Mouse (Mus musculus): ENCODE measurements around the gene Dmwd.
"Not testable (repeated sequence)": the region's sequence is repeated elsewhere in the genome, so short reads cannot be mapped to it uniquely, and the experiment has no call there.

Dmwd gene

DNA sequence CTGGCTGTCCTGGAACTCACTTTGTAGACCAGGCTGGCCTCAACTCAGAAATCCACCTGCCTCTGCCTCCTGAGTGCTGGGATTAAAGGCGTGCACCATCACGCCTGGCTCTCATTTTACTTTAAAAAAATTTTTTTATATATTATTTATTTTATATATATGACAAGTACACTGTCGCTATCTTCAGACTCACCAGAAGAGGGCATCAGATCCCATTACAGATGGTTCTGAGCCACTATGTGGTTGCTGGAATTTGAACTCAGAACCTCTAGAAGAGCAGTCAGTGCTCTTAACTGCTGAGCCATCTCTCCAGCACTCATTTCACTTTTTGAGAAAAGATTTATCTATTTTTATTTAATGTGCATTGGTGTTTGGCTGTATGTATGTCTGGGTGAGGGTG is 5.0 kb upstream of the Dmwd start:
- not testable (repeated sequence) for DNase-seq (ENCODE audit: low read depth in 2 of 2, low spot score in 2 of 2)

- DNase-seq (ENCODE audit: low read depth in 2 of 2, low spot score in 2 of 2): peak in 1 of 2 experiments; percentile 40
Measured at GRCm38 (mm10) chr7:19073504-19073903, 2.5 kb upstream of the Dmwd start.

DNA sequence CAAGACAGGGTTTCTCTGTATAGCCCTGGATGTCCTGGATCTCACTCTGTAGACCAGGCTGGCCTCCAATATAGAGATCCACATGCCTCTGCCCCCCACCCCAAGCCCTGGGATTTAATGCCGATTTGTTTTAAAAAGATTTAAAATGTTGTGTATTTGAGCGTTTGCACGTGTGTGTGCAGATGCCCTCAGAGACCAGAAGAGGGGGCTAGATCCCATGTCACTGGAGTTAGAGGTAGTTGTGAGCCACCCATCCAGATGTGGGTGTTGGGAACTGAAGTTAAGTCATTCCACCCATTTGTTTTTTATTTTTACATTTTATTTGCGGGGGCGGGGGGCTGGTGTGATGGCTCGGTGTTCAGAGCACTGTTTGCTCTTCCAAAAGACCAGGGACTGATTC is 1.5 kb upstream of the Dmwd start:
- no peak for DNase-seq (ENCODE audit: low read depth in 2 of 2, low spot score in 2 of 2)

GRCm38 (mm10) chr7:19075231-19075630 is 796 bp upstream of the Dmwd start:
- no peak for DNase-seq (ENCODE audit: low read depth in 2 of 2, low spot score in 2 of 2)

- DNase-seq (ENCODE audit: low read depth in 2 of 2, low spot score in 2 of 2): no peak
Measured at GRCm38 (mm10) chr7:19076586-19076991, 562 bp downstream of the Dmwd start.

- DNase-seq (ENCODE audit: low read depth in 2 of 2, low spot score in 2 of 2): peak; percentile 46 to 65
Measured at GRCm38 (mm10) chr7:19077761-19078160, 1.7 kb downstream of the Dmwd start.

DNA sequence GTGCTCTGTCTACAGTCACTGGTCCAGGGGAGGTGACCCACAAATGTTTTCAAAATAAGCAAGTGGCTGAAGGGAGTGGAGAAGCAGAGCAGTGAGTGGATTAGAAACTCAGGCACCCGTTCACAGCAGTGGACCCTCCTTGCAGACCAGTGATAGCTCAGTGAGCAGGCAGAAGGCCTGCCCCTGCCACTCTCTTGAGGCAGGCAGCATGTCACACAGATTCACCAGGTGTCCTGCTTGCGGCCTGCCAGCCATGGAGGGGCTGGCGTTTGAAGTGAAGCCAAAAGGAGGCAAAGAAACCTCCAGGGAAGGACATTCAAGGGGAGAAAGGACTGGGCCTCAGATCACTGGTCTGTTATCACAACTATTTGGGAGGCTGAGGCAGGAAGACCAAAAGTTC is 2.7 kb downstream of the Dmwd start:
- DNase-seq (ENCODE audit: low read depth in 2 of 2, low spot score in 2 of 2): no peak

DNA sequence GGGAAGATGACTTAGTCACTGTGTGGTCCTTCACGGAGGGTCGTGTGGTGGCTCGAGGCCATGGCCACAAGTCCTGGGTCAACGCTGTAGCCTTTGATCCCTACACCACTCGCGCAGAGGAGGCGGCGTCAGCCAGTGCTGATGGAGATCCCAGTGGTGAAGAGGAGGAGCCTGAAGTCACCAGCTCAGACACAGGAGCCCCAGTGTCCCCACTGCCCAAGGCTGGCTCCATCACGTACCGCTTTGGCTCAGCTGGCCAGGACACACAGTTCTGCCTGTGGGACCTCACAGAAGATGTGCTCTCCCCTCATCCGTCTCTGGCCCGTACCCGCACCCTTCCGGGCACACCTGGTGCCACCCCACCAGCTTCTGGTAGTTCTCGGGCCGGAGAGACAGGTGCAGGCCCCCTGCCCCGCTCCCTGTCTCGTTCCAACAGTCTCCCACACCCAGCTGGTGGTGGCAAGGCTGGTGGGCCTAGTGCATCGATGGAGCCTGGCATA is 4.5 kb downstream of the Dmwd start:
- DNase-seq (ENCODE audit: low read depth in 2 of 2, low spot score in 2 of 2): no peak

DNA sequence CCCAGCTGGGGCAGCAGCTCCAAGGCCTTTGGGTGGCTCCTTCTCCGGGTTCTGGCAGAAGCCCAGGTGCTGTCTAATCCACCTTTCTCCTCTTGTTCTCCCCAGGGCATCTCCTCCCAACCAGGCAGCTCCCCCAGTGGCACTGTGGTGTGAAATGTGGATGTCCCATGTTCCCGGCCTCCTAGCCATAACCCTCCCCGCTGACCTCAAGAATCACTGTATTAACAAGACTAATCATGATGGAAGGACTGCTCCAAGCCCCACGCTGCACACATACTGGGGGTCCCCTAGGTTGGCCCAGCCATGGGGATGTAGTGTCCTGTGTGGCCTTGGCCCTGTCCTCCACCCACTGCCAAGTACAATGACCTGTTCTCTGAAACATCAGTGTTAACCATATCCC is 6.1 kb downstream of the Dmwd start:
- DNase-seq (ENCODE audit: low read depth in 2 of 2, low spot score in 2 of 2): no peak

- no peak for DNase-seq (ENCODE audit: low read depth in 2 of 2, low spot score in 2 of 2)
Measured at GRCm38 (mm10) chr7:19083096-19083495, 7.1 kb downstream of the Dmwd start.

GRCm38 (mm10) chr7:19083701-19084100 is 7.7 kb downstream of the Dmwd start, which contains the start of gene Dmpk:
Gene Dmpk, plus strand, starts transcription at chr7:19083849.
- DNase-seq (ENCODE audit: low read depth in 2 of 2, low spot score in 2 of 2): no peak

- no peak for DNase-seq (ENCODE audit: low read depth in 2 of 2, low spot score in 2 of 2)
Measured at GRCm38 (mm10) chr7:19084277-19084771, 8.3 kb downstream of the Dmwd start.

DNA sequence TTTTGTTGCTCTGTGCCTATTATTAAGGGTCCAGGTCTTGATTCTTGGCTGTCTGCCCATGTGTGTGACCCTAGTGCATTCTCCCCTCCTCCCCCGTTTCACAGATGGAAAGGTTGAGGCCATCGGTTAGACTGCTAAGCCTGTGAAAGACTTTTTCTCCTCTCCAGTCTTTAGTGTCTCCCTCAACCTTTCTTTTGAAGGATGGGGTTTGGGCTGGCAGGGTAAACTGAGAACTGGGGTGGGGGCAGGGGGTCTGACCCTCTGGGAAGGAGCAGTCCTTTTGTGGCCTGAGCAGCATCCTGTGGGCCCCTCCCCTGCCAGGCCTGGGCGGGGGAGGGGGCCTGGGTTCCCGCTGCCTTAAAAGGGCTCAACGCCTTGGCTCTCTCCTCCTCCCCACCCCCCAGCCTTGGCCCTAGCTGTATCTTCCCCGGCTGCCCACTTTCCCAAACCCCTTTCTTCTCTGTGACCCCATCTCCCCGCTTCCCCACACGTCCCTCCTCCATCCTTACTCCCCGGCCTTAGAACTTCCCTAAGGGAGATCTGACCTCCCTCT is 9.0 kb downstream of the Dmwd start:
- DNase-seq (ENCODE audit: low read depth in 2 of 2, low spot score in 2 of 2): no peak

DNA sequence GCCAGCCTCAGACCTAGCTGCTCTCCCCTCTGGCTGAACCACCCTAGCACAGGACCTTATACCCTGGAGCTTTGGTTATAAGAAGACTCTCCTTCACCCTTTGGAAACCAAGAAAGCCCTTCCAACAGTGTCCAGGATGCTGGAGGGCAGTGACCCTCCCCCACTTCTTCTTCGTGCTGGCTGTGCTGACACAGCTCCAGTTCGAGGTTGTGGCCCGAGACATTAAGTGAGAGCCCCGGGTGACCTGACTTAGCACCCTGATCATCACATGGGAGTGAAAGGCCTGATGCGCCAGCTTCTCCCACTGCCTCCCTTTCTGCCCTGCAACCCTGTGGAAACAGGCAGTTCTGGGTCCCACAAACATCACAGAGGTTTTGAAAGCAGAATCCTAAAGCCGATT is 9.5 kb downstream of the Dmwd start:
- no peak for DNase-seq (ENCODE audit: low read depth in 2 of 2, low spot score in 2 of 2)

- DNase-seq (ENCODE audit: low read depth in 2 of 2, low spot score in 2 of 2): no peak
Measured at GRCm38 (mm10) chr7:19086042-19086441, 10.0 kb downstream of the Dmwd start.

GRCm38 (mm10) chr7:19086760-19087159 is 10.7 kb downstream of the Dmwd start:
- no peak for DNase-seq (ENCODE audit: low read depth in 2 of 2, low spot score in 2 of 2)

DNA sequence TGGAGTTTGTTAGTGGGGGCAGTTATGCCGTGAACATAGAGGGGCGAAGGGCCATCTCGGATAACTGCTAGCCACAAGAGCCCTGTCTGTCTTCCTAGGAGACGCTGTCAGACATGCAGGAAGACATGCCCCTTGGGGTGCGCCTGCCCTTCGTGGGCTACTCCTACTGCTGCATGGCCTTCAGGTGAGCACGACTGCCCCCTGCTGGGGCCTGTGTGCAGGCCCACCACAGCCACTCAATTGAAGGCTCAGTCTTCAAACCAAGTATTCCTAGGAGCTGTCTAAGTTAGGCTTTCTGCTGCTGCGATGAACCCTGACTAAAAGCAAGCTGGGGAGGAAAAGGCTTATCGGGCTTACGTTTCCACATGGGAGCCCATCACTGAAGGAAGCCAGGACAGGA is 12.8 kb downstream of the Dmwd start:
- DNase-seq (ENCODE audit: low read depth in 2 of 2, low spot score in 2 of 2): peak; percentile 59 to 69

DNA sequence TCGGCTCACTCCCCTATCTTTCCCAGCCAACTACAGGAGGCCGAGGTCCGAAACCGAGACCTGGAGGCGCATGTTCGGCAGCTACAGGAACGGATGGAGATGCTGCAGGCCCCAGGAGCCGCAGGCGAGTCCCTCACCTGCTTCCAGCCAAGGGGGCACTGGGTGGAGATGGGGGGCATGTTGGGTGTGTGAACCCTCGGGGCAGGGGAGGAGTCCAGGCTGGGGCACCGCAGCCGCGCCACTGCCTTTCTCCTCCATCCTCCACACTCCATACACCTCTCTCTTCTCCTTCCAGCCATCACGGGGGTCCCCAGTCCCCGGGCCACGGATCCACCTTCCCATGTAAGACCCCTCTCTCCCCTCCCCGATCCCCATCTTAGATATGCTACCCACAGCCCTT is 15.9 kb downstream of the Dmwd start:
- no peak for DNase-seq (ENCODE audit: low read depth in 2 of 2, low spot score in 2 of 2)

GRCm38 (mm10) chr7:19092381-19093173 is 16.6 kb downstream of the Dmwd start:
- DNase-seq (ENCODE audit: low read depth in 2 of 2, low spot score in 2 of 2): no peak

DNA sequence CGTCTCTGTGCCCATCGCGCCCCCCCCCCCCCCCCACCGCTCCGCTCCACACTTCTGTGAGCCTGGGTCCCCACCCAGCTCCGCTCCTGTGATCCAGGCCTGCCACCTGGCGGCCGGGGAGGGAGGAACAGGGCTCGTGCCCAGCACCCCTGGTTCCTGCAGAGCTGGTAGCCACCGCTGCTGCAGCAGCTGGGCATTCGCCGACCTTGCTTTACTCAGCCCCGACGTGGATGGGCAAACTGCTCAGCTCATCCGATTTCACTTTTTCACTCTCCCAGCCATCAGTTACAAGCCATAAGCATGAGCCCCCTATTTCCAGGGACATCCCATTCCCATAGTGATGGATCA is 17.1 kb downstream of the Dmwd start:
- peak; percentile 80 to 85 for DNase-seq (ENCODE audit: low read depth in 2 of 2, low spot score in 2 of 2)

- DNase-seq (ENCODE audit: low read depth in 2 of 2, low spot score in 2 of 2): peak; percentile 48 to 58
Measured at GRCm38 (mm10) chr7:19093537-19094385, 17.7 kb downstream of the Dmwd start.

DNA sequence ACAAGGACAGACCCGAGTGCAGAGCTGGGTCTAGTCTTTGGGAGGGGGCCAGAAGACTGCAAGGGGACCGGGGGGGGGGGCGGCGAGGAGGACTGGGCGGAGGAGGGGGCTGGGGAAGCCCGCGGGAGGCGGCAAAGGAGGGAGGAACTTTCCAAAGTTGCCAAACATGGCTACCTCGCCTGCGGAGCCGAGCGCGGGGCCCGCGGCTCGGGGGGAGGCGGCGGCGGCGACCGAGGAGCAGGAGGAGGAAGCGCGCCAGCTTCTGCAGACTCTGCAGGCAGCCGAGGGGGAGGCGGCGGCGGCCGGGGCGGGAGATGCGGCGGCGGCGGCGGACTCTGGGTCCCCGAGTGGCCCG is 18.4 kb downstream of the Dmwd start, which contains the start of gene Six5:
TSS of gene Six5 (plus strand) at position 124 of the 355 bp plus-strand sequence.
- no peak for DNase-seq (ENCODE audit: low read depth in 2 of 2, low spot score in 2 of 2)
